Mouse (Mus musculus) thymus, adult 2 months (tissue): ENCODE measurements around the gene Tnfaip2.

ENCODE experiments used
- CTCF ChIP-seq: fragments of 200-500 bp; IDR thresholded peaks from 2 replicates; pipeline ENCODE4 v1.5.1; 2012; ENCODE audit warnings: mild to moderate bottlenecking, control low read depth, low read length, moderate library complexity, borderline replicate concordance; ENCODE audit not compliant: control insufficient read depth, poor library complexity, insufficient read depth; ENCODE audit errors: extremely low read depth
- POLR2A ChIP-seq: fragments of 200-500 bp; IDR thresholded peaks from 2 replicates; pipeline ENCODE4 v1.6.1; 2012; ENCODE audit warnings: mild to moderate bottlenecking, low read length, control low read depth, moderate library complexity; ENCODE audit not compliant: control insufficient read depth, poor library complexity, insufficient read depth; ENCODE audit errors: extremely low read depth

- TF ChIP-seq POLR2A: no peak
- TF ChIP-seq CTCF: no peak
Measured at GRCm38 (mm10) chr12:111472886-111473285, 30.6 kb downstream of the Tnfaip2 start.
